Mouse (Mus musculus): ENCODE data around the gene Cd1d1. TPM values are rescaled to one million over a fixed set of nuclear protein-coding genes. Genes with fewer than 3 reads are reported as not detected.
"Not testable (repeated sequence)": the region's sequence is repeated elsewhere in the genome, so short reads cannot be mapped to it uniquely, and the experiment has no call there.

Gene Cd1d1
- polyA plus RNA-seq, 1 experiment, result not detected

- TF ChIP-seq TAL1 (IDR thresholded peaks at IDR 0.05; ENCODE audit: low read length), result no peak
- no peak for TF ChIP-seq GATA1 (IDR thresholded peaks at IDR 0.05; ENCODE audit: low read length)
- no peaks in the 10 kb centered on the region for H3K27me3 ChIP-seq (ENCODE audit: control insufficient read depth)
These were observed 1.4 kb upstream of the Cd1d1 start for GRCm38 (mm10) chr3:87000676-87001075.

GRCm38 (mm10) chr3:87000051-87000450 lies 810 bp upstream of the Cd1d1 start:
- peaks cover 6% of the 10 kb centered on the region for H3K4me1 ChIP-seq (ENCODE audit: control insufficient read depth)
- no peak overlapping the region for H3K4me3 ChIP-seq (replicated peaks)
- no peaks in the 10 kb centered on the region for H3K9me3 ChIP-seq (ENCODE audit: control insufficient read depth, low read length)
- H3K27me3 ChIP-seq (ENCODE audit: control insufficient read depth), result no peaks in the 10 kb centered on the region
- H3K36me3 ChIP-seq (ENCODE audit: control insufficient read depth), result no peaks in the 10 kb centered on the region
- TF ChIP-seq TAL1 (IDR thresholded peaks at IDR 0.05; ENCODE audit: low read length), result no peak
- no peak for TF ChIP-seq GATA1 (IDR thresholded peaks at IDR 0.05; ENCODE audit: low read length)

More at GRCm38 (mm10) chr3:87000676-87001075, 1.4 kb upstream of the Cd1d1 start:
- Histone ChIP-seq H3K4me1 (ENCODE audit: control insufficient read depth) (peaks cover 6% of the 10 kb centered on the region), H3K36me3 (ENCODE audit: control insufficient read depth) (no peaks in the 10 kb centered on the region), H3K4me3 (replicated peaks) (no peak overlapping the region), H3K9me3 (ENCODE audit: control insufficient read depth, low read length) (no peaks in the 10 kb centered on the region)

- H3K36me3 ChIP-seq (ENCODE audit: control insufficient read depth); H3K27me3 ChIP-seq (ENCODE audit: control insufficient read depth); H3K4me1 ChIP-seq (ENCODE audit: control insufficient read depth); H3K9me3 ChIP-seq (ENCODE audit: control insufficient read depth, low read length): not testable (repeated sequence)
- H3K4me3 ChIP-seq (replicated peaks), result peak overlapping the region; percentile 62
These were observed 517 bp downstream of the Cd1d1 start for GRCm38 (mm10) chr3:86998433-86999414.

GRCm38 (mm10) chr3:86996111-86996510 lies 3.1 kb downstream of the Cd1d1 start:
- Histone ChIP-seq H3K4me1 (ENCODE audit: control insufficient read depth) (peaks cover 6% of the 10 kb centered on the region), H3K4me3 (replicated peaks) (no peak overlapping the region), H3K9me3 (ENCODE audit: control insufficient read depth, low read length) (no peaks in the 10 kb centered on the region), H3K27me3 (ENCODE audit: control insufficient read depth) (no peaks in the 10 kb centered on the region), H3K36me3 (ENCODE audit: control insufficient read depth) (no peaks in the 10 kb centered on the region)
- no peak for TF ChIP-seq TAL1 (IDR thresholded peaks at IDR 0.05; ENCODE audit: low read length)
- TF ChIP-seq GATA1 (IDR thresholded peaks at IDR 0.05; ENCODE audit: low read length), result no peak

- TF ChIP-seq TAL1 (IDR thresholded peaks at IDR 0.05; ENCODE audit: low read length) (no peak), GATA1 (IDR thresholded peaks at IDR 0.05; ENCODE audit: low read length) (no peak)
- Histone ChIP-seq H3K36me3 (ENCODE audit: control insufficient read depth) (no peaks in the 10 kb centered on the region), H3K27me3 (ENCODE audit: control insufficient read depth) (no peaks in the 10 kb centered on the region), H3K9me3 (ENCODE audit: control insufficient read depth, low read length) (no peaks in the 10 kb centered on the region), H3K4me3 (replicated peaks) (no peak overlapping the region), H3K4me1 (ENCODE audit: control insufficient read depth) (peaks cover 6% of the 10 kb centered on the region)
These were observed 3.9 kb downstream of the Cd1d1 start for GRCm38 (mm10) chr3:86995381-86995780.

- not testable (repeated sequence) for H3K4me3 ChIP-seq (replicated peaks); H3K4me1 ChIP-seq (ENCODE audit: control insufficient read depth); H3K36me3 ChIP-seq (ENCODE audit: control insufficient read depth); H3K27me3 ChIP-seq (ENCODE audit: control insufficient read depth); H3K9me3 ChIP-seq (ENCODE audit: control insufficient read depth, low read length)
These were observed 12.3 kb downstream of the Cd1d1 start for GRCm38 (mm10) chr3:86986969-86987368.

GRCm38 (mm10) chr3:86986490-86986889 lies 12.8 kb downstream of the Cd1d1 start:
- H3K36me3 ChIP-seq (ENCODE audit: control insufficient read depth), result no peaks in the 10 kb centered on the region
- H3K4me1 ChIP-seq (ENCODE audit: control insufficient read depth), result no peaks in the 10 kb centered on the region
- no peaks in the 10 kb centered on the region for H3K27me3 ChIP-seq (ENCODE audit: control insufficient read depth)
- H3K4me3 ChIP-seq (replicated peaks), result no peak overlapping the region
- TF ChIP-seq GATA1 (IDR thresholded peaks at IDR 0.05; ENCODE audit: low read length) (no peak), TAL1 (IDR thresholded peaks at IDR 0.05; ENCODE audit: low read length) (no peak)
- H3K9me3 ChIP-seq (ENCODE audit: control insufficient read depth, low read length), result no peaks in the 10 kb centered on the region

- H3K4me3 ChIP-seq (replicated peaks), result no peak overlapping the region
- no peaks in the 10 kb centered on the region for H3K36me3 ChIP-seq (ENCODE audit: control insufficient read depth)
- TF ChIP-seq GATA1 (IDR thresholded peaks at IDR 0.05; ENCODE audit: low read length) (no peak), TAL1 (IDR thresholded peaks at IDR 0.05; ENCODE audit: low read length) (no peak)
- no peaks in the 10 kb centered on the region for H3K27me3 ChIP-seq (ENCODE audit: control insufficient read depth)
- no peaks in the 10 kb centered on the region for H3K9me3 ChIP-seq (ENCODE audit: control insufficient read depth, low read length)
- H3K4me1 ChIP-seq (ENCODE audit: control insufficient read depth), result no peaks in the 10 kb centered on the region
These were observed 15.9 kb downstream of the Cd1d1 start for GRCm38 (mm10) chr3:86983382-86983781.

- H3K4me3 ChIP-seq (replicated peaks), result no peak overlapping the region
- H3K9me3 ChIP-seq (ENCODE audit: control insufficient read depth, low read length), result no peaks in the 10 kb centered on the region
- H3K36me3 ChIP-seq (ENCODE audit: control insufficient read depth), result no peaks in the 10 kb centered on the region
- no peaks in the 10 kb centered on the region for H3K4me1 ChIP-seq (ENCODE audit: control insufficient read depth)
- TF ChIP-seq TAL1 (IDR thresholded peaks at IDR 0.05; ENCODE audit: low read length) (no peak), GATA1 (IDR thresholded peaks at IDR 0.05; ENCODE audit: low read length) (no peak)
- H3K27me3 ChIP-seq (ENCODE audit: control insufficient read depth), result no peaks in the 10 kb centered on the region
These were observed 22.7 kb downstream of the Cd1d1 start for GRCm38 (mm10) chr3:86976546-86976945.

Data from erythroblast, embryonic 14.5 days (primary cell).